Mouse (Mus musculus) CH12.LX (cell line): Measurements from ENCODE around the gene Snu13. TPM values are rescaled to one million over a fixed set of nuclear protein-coding genes. Genes with fewer than 3 reads are reported as not detected.

ENCODE experiments used
- DNase-seq: peaks from one replicate; pipeline ENCODE4 v3.0.0-alpha.2; 2013; ENCODE audit errors: extremely low read depth
- H3K27ac ChIP-seq: 2 replicates; pipeline ENCODE4 v1.5.1; 2012; ENCODE audit warnings: low read depth, mild to moderate bottlenecking, control low read depth, moderate library complexity; ENCODE audit not compliant: insufficient read depth
- H3K27me3 ChIP-seq: replicated peaks from 2 replicates; pipeline ENCODE3; 2012; ENCODE audit warnings: inconsistent platforms
- H3K36me3 ChIP-seq, 2 experiments: replicated peaks in 1 of 2; 2 replicates each; pipeline versions ENCODE3 to v1.6.1; 2012; ENCODE audit warnings: inconsistent platforms in 1 of 2, low read length in 1 of 2, mild to moderate bottlenecking in 1 of 2, mixed read lengths in 1 of 2, moderate library complexity in 1 of 2; ENCODE audit not compliant: control insufficient read depth in 1 of 2, insufficient read depth in 1 of 2
- H3K4me1 ChIP-seq, 2 experiments: 2 replicates each; pipeline ENCODE4 v1.6.1; 2012; ENCODE audit warnings: inconsistent platforms in 1 of 2, moderate library complexity in 1 of 2; ENCODE audit not compliant: insufficient read depth in 2 of 2, control insufficient read depth in 1 of 2
- H3K4me2 ChIP-seq: 2 replicates; pipeline ENCODE4 v1.6.1; 2012; ENCODE audit warnings: low read depth, mild to moderate bottlenecking, control low read depth; ENCODE audit not compliant: poor library complexity, insufficient read depth, severe bottlenecking
- H3K4me3 ChIP-seq, 3 experiments: fragments of 150-350 bp in 1 of 3; sonication (generic) in 1 of 3; replicated peaks in 1 of 3; 2 replicates each; pipeline versions ENCODE3 to v1.5.1; 2011 to 2012; ENCODE audit warnings: low read depth in 2 of 3, low read length in 2 of 3, mild to moderate bottlenecking in 2 of 3, moderate library complexity in 2 of 3, control low read depth in 1 of 3, improper control_type of control experiment in 1 of 3, inconsistent platforms in 1 of 3, mixed read lengths in 1 of 3; ENCODE audit not compliant: poor library complexity in 1 of 3
- H3K79me2 ChIP-seq: replicated peaks from 2 replicates; pipeline ENCODE4 v1.6.1; 2012; ENCODE audit warnings: mild to moderate bottlenecking, moderate library complexity; ENCODE audit not compliant: control insufficient read depth, poor library complexity, insufficient read depth, severe bottlenecking; ENCODE audit errors: extremely low read depth
- H3K9ac ChIP-seq: 2 replicates; pipeline ENCODE4 v1.6.1; 2012; ENCODE audit warnings: low read depth, mild to moderate bottlenecking, control low read depth, moderate library complexity; ENCODE audit not compliant: insufficient read depth
- H3K9me3 ChIP-seq: replicated peaks from 2 replicates; pipeline ENCODE3; 2012; ENCODE audit warnings: low read length, inconsistent platforms, mixed read lengths
- BHLHE40 ChIP-seq: IDR thresholded peaks from 2 replicates; pipeline ENCODE4 v1.6.1; 2011; ENCODE audit warnings: mild to moderate bottlenecking, low read depth, low read length, improper control_type of control experiment
- CHD1 ChIP-seq: IDR thresholded peaks from 2 replicates; pipeline ENCODE4 v1.6.1; 2012; ENCODE audit warnings: low read depth, low read length, improper control_type of control experiment, inconsistent platforms
- CTCF ChIP-seq, 2 experiments: IDR thresholded peaks in 1 of 2; conservative IDR thresholded peaks in 1 of 2; 2 replicates each; pipeline ENCODE4 v1.5.1; 2011 to 2012; ENCODE audit warnings: low read depth in 2 of 2, low read length in 2 of 2, improper control_type of control experiment in 1 of 2, inconsistent platforms in 1 of 2, mild to moderate bottlenecking in 1 of 2, moderate library complexity in 1 of 2
- E2F4 ChIP-seq: IDR thresholded peaks from 2 replicates; pipeline ENCODE4 v1.6.1; 2011; ENCODE audit warnings: low read depth, low read length, improper control_type of control experiment; ENCODE audit not compliant: insufficient replicate concordance
- ELF1 ChIP-seq: IDR thresholded peaks from 2 replicates; pipeline ENCODE4 v1.6.1; 2014; ENCODE audit warnings: low read depth, mild to moderate bottlenecking, inconsistent platforms, low read length, improper control_type of control experiment
- EP300 ChIP-seq: IDR thresholded peaks from 2 replicates; pipeline ENCODE4 v1.6.1; 2011; ENCODE audit warnings: low read length, improper control_type of control experiment
- ETS1 ChIP-seq: conservative IDR thresholded peaks from 2 replicates; pipeline ENCODE4 v1.6.1; 2012; ENCODE audit warnings: low read depth, mild to moderate bottlenecking, inconsistent platforms, low read length, improper control_type of control experiment, moderate library complexity
- GABPA ChIP-seq: IDR thresholded peaks from 2 replicates; pipeline ENCODE4 v1.6.1; 2012; ENCODE audit warnings: low read depth, low read length, improper control_type of control experiment, inconsistent platforms; ENCODE audit not compliant: insufficient replicate concordance
- HCFC1 ChIP-seq: IDR thresholded peaks from 2 replicates; pipeline ENCODE4 v1.6.1; 2012; ENCODE audit warnings: low read depth, mild to moderate bottlenecking, inconsistent platforms, low read length, improper control_type of control experiment
- IRF4 ChIP-seq: IDR thresholded peaks from 2 replicates; pipeline ENCODE4 v1.6.1; 2014; ENCODE audit warnings: low read depth, mild to moderate bottlenecking, inconsistent platforms, low read length, improper control_type of control experiment
- JUN ChIP-seq: IDR thresholded peaks from 2 replicates; pipeline ENCODE4 v1.6.1; 2011; ENCODE audit warnings: low read depth, mild to moderate bottlenecking, low read length, improper control_type of control experiment, moderate library complexity; ENCODE audit not compliant: insufficient read depth
- MAX ChIP-seq: IDR thresholded peaks from 2 replicates; pipeline ENCODE4 v1.6.1; 2011; ENCODE audit warnings: low read length, improper control_type of control experiment
- MAZ ChIP-seq: IDR thresholded peaks from 2 replicates; pipeline ENCODE4 v1.6.1; 2012; ENCODE audit warnings: low read depth, mild to moderate bottlenecking, inconsistent platforms, low read length, improper control_type of control experiment, moderate library complexity
- MEF2A ChIP-seq: IDR thresholded peaks from 2 replicates; pipeline ENCODE4 v1.6.1; 2014; ENCODE audit warnings: low read depth, mild to moderate bottlenecking, inconsistent platforms, low read length, improper control_type of control experiment, borderline replicate concordance
- MXI1 ChIP-seq: IDR thresholded peaks from 2 replicates; pipeline ENCODE4 v1.6.1; 2011; ENCODE audit warnings: mild to moderate bottlenecking, low read depth, low read length, improper control_type of control experiment
- MYC ChIP-seq: IDR thresholded peaks from 2 replicates; pipeline ENCODE4 v1.6.1; 2011; ENCODE audit warnings: low read depth, mild to moderate bottlenecking, improper control_type of control experiment, low read length
- PAX5 ChIP-seq: IDR thresholded peaks from 2 replicates; pipeline ENCODE4 v1.6.1; 2012; ENCODE audit warnings: low read length, inconsistent platforms, mixed read lengths
- RCOR1 ChIP-seq: conservative IDR thresholded peaks from 2 replicates; pipeline ENCODE4 v1.6.1; 2012; ENCODE audit warnings: low read depth, mild to moderate bottlenecking, inconsistent platforms, low read length, improper control_type of control experiment
- SIN3A ChIP-seq: IDR thresholded peaks from 2 replicates; pipeline ENCODE4 v1.6.1; 2012; ENCODE audit warnings: low read length, improper control_type of control experiment, inconsistent platforms
- SMC3 ChIP-seq: IDR thresholded peaks from 2 replicates; pipeline ENCODE4 v1.6.1; 2011; ENCODE audit warnings: low read depth, low read length, improper control_type of control experiment
- TCF12 ChIP-seq: IDR thresholded peaks from 2 replicates; pipeline ENCODE4 v1.6.1; 2014; ENCODE audit warnings: low read depth, mild to moderate bottlenecking, inconsistent platforms, low read length, improper control_type of control experiment
- UBTF ChIP-seq: IDR thresholded peaks from 2 replicates; pipeline ENCODE4 v1.6.1; 2012; ENCODE audit warnings: low read depth, mild to moderate bottlenecking, inconsistent platforms, low read length, improper control_type of control experiment, moderate library complexity
- ZC3H11A ChIP-seq: IDR thresholded peaks from 2 replicates; pipeline ENCODE4 v1.6.1; 2012; ENCODE audit warnings: low read depth, mild to moderate bottlenecking, inconsistent platforms, low read length, improper control_type of control experiment
- ZKSCAN1 ChIP-seq: IDR thresholded peaks from 2 replicates; pipeline ENCODE4 v1.6.1; 2012; ENCODE audit warnings: low read depth, inconsistent platforms, low read length, improper control_type of control experiment, borderline replicate concordance
- ZMIZ1 ChIP-seq: IDR thresholded peaks from 2 replicates; pipeline ENCODE4 v1.6.1; 2012; ENCODE audit warnings: low read depth, mild to moderate bottlenecking, inconsistent platforms, low read length, improper control_type of control experiment
- ZNF384 ChIP-seq: IDR thresholded peaks from 2 replicates; pipeline ENCODE4 v1.6.1; 2012; ENCODE audit warnings: low read depth, low read length, improper control_type of control experiment, inconsistent platforms
- dilution Hi-C: fragments of 300-500 bp; cut with MboI; formaldehyde crosslinking; loops from 2 replicates; pipeline ENCODE4 v1.14.3; 2020; ENCODE audit warnings: low sequenced_read_pairs; ENCODE audit not compliant: extremely low pct_unique_long_range_greater_than_20kb, extremely low pct_ligation_motif_present
- in situ Hi-C: fragments of 300-500 bp; cut with MboI; formaldehyde crosslinking; loops from 3 replicates; pipeline ENCODE4 v1.14.3; 2019; ENCODE audit warnings: low sequenced_read_pairs, low pct_ligation_motif_present, low pct_unique_long_range_greater_than_20kb, mixed read lengths
- polyA plus RNA-seq: library from polyadenylated mRNA; unstranded; fragments of >175 nt; gene quantifications from 2 replicates; pipeline ENCODE4 v1.2.1, GENCODE M21; 2012; ENCODE audit warnings: low read depth; ENCODE audit not compliant: insufficient read length
- total RNA-seq, 2 experiments: library from RNA; depleted of rRNA; stranded (reverse); fragments of 300-350 nt in 1 of 2; fragments of >200 nt in 1 of 2; gene quantifications; 2 replicates each; pipeline ENCODE4 v1.2.3; 2012 to 2014

Snu13 gene
- total and polyA plus RNA-seq, 3 experiments = 167 to 558 (median 433) TPM

- in situ Hi-C loops = no loop called here
- Histone ChIP-seq H3K27me3 (peaks cover 25% of the 10 kb centered on the region), H3K4me1 (peaks cover 3 to 6% of the 10 kb centered on the region in 2 experiments; a peak in 2 of 4 replicates), H3K4me3 (no peak overlapping the region), H3K9me3 (no peaks in the 10 kb centered on the region), H3K27ac (no peak overlapping the region), H3K79me2 (no peaks in the 10 kb centered on the region), H3K9ac (no peak overlapping the region), H3K4me2 (no peak overlapping the region)
- dilution Hi-C loops = no loop called here
- TF ChIP-seq ZMIZ1 (no peak), MEF2A (no peak), MYC (no peak), MAX (no peak), JUN (no peak), CHD1 (no peak), E2F4 (no peak), ZC3H11A (no peak), MAZ (no peak), MXI1 (no peak), ELF1 (no peak), ZNF384 (no peak)
- TF ChIP-seq, all 38 proteins: peak for 0
- H3K36me3 ChIP-seq = no peaks in the 10 kb centered on the region
- DNase-seq = no peak
These were observed 32.5 kb upstream of the Snu13 start for GRCm38 (mm10) chr15:82079883-82080282.

- Histone ChIP-seq H3K27me3 (peaks cover 11% of the 10 kb centered on the region), H3K4me2 (no peak overlapping the region), H3K36me3 (no peaks in the 10 kb centered on the region), H3K4me3 (no peak overlapping the region), H3K4me1 (peaks cover 0 to 3% of the 10 kb centered on the region in 2 experiments; a peak in 1 of 4 replicates), H3K79me2 (no peaks in the 10 kb centered on the region), H3K9me3 (no peaks in the 10 kb centered on the region), H3K9ac (no peak overlapping the region), H3K27ac (no peak overlapping the region)
- dilution Hi-C loops = no loop called here
- DNase-seq = no peak
- in situ Hi-C loops = no loop called here
- no peak for TF ChIP-seq ZNF384
- no peak for TF ChIP-seq EP300
- no peak for TF ChIP-seq MAX
- no peak for TF ChIP-seq UBTF
- TF ChIP-seq IRF4 = no peak
- TF ChIP-seq SIN3A = no peak
- no peak for TF ChIP-seq ELF1
- no peak for TF ChIP-seq ETS1
- no peak for TF ChIP-seq GABPA
- TF ChIP-seq SMC3 = no peak
- TF ChIP-seq CHD1 = no peak
- TF ChIP-seq HCFC1 = no peak
- TF ChIP-seq ZKSCAN1 = no peak
- no peak for TF ChIP-seq MYC
- no peak for TF ChIP-seq BHLHE40
- TF ChIP-seq PAX5 = no peak
- TF ChIP-seq RCOR1 = no peak
- TF ChIP-seq TCF12 = no peak
- no peak for TF ChIP-seq CTCF (conservative IDR thresholded peaks at IDR 0.05 in 1 of 2, IDR thresholded peaks at IDR 0.05 in 1 of 2; ENCODE audit: low read depth in 2 of 2, low read length in 2 of 2)
These were observed 26.1 kb upstream of the Snu13 start for GRCm38 (mm10) chr15:82073490-82073889.
